Mouse (Mus musculus) stomach, adult 2 months (tissue): ENCODE results near the gene Smcp. TPM values are rescaled to one million over a fixed set of nuclear protein-coding genes. Genes with fewer than 3 reads are reported as not detected.

Source experiments
- polyA plus RNA-seq: library from polyadenylated mRNA; depleted of rRNA; stranded (reverse); fragments of >200 nt; gene quantifications from 2 replicates; pipeline ENCODE4 v1.2.3, GENCODE M21; 2012; rRNA removed

The Smcp gene
- polyA plus RNA-seq = not detected in 2 replicates

GRCm38 (mm10) chr3:92588858-92589257 is at the start of gene Smcp:
Gene Smcp (minus strand): TSS chr3:92588997.

GRCm38 (mm10) chr3:92621560-92621959 is 32.8 kb upstream of the Smcp start, which contains the start of gene Lce6a:
Gene Lce6a (minus strand): TSS chr3:92621660.

GRCm38 (mm10) chr3:92607392-92607791 is 18.6 kb upstream of the Smcp start, which contains the start of gene 2210017I01Rik:
Gene 2210017I01Rik (minus strand): TSS chr3:92607492.

GRCm38 (mm10) chr3:92573449-92574041 is 15.3 kb downstream of the Smcp start, which contains the start of gene Ivl:
Gene Ivl (minus strand): TSS chr3:92573735.

GRCm38 (mm10) chr3:92534411-92534810 is 54.4 kb downstream of the Smcp start, which contains the start of gene 2310046K23Rik:
Gene 2310046K23Rik (minus strand): TSS chr3:92534511.

Other genes with a start within 250 kb of the Smcp start
- gene Sprr2d, start 249.9 kb downstream of the Smcp start, polyA plus RNA-seq = 9.8 and 18.7 TPM in 2 replicates
- gene Sprr2e, start 236.9 kb downstream of the Smcp start, polyA plus RNA-seq = 3.8 and 5.0 TPM in 2 replicates
- 2.9 and 7.7 TPM in 2 replicates for gene Sprr2f, start 223.8 kb downstream of the Smcp start, polyA plus RNA-seq
- gene Sprr2h, start 203.3 kb downstream of the Smcp start, polyA plus RNA-seq = 0.20 and 0.31 TPM in 2 replicates
- gene Sprr2i, start 181.0 kb downstream of the Smcp start, polyA plus RNA-seq = 37.4 and 59.0 TPM in 2 replicates
- 16.1 and 18.8 TPM in 2 replicates for gene Sprr2j-ps, start 170.9 kb downstream of the Smcp start, polyA plus RNA-seq
- gene Gm9774, start 159.6 kb downstream of the Smcp start, polyA plus RNA-seq = 4.8 and 10.8 TPM in 2 replicates
- 0.52 and 0.62 TPM in 2 replicates for gene Sprr2k, start 156.4 kb downstream of the Smcp start, polyA plus RNA-seq
- 22.3 and 23.6 TPM in 2 replicates for gene Sprr1b, start 150.2 kb downstream of the Smcp start, polyA plus RNA-seq
- 1,016 and 1,618 TPM in 2 replicates for gene Sprr3, start 130.3 kb downstream of the Smcp start, polyA plus RNA-seq
- 608 and 748 TPM in 2 replicates for gene Sprr1a, start 103.1 kb downstream of the Smcp start, polyA plus RNA-seq
- gene Sprr4, start 88.5 kb downstream of the Smcp start, polyA plus RNA-seq = not detected in 2 replicates
- gene 2310046K23Rik, start 54.5 kb downstream of the Smcp start, polyA plus RNA-seq = 0.13 and 0.28 TPM in 2 replicates
- 1.8 and 2.7 TPM in 2 replicates for gene Ivl, start 15.3 kb downstream of the Smcp start, polyA plus RNA-seq
- gene 2210017I01Rik, start 18.5 kb upstream of the Smcp start, polyA plus RNA-seq = 2.9 and 3.0 TPM in 2 replicates
- gene Lce6a, start 32.7 kb upstream of the Smcp start, polyA plus RNA-seq = 0.77 and 3.0 TPM in 2 replicates
- gene Lce1a1, start 59.3 kb upstream of the Smcp start, polyA plus RNA-seq = 113 and 390 TPM in 2 replicates
- 117 and 331 TPM in 2 replicates for gene Lce1b, start 67.9 kb upstream of the Smcp start, polyA plus RNA-seq
- 97.3 and 328 TPM in 2 replicates for gene Lce1a2, start 81.3 kb upstream of the Smcp start, polyA plus RNA-seq
- 108 and 297 TPM in 2 replicates for gene Lce1c, start 90.2 kb upstream of the Smcp start, polyA plus RNA-seq
- gene Lce1d, start 98.2 kb upstream of the Smcp start, polyA plus RNA-seq = 105 and 245 TPM in 2 replicates
- 50.9 and 159 TPM in 2 replicates for gene Lce1e, start 120.1 kb upstream of the Smcp start, polyA plus RNA-seq
- 83.4 and 310 TPM in 2 replicates for gene Lce1f, start 131.4 kb upstream of the Smcp start, polyA plus RNA-seq
- gene Gm38119, start 150.1 kb upstream of the Smcp start, polyA plus RNA-seq = 0.45 and 1.1 TPM in 2 replicates
- gene Lce1g, start 163.3 kb upstream of the Smcp start, polyA plus RNA-seq = 41.5 and 134 TPM in 2 replicates
- gene Lce1h, start 176.1 kb upstream of the Smcp start, polyA plus RNA-seq = 63.4 and 161 TPM in 2 replicates
- 70.5 and 204 TPM in 2 replicates for gene Lce1i, start 189.9 kb upstream of the Smcp start, polyA plus RNA-seq
- gene Lce1j, start 201.5 kb upstream of the Smcp start, polyA plus RNA-seq = 58.0 and 193 TPM in 2 replicates
- gene Lce1k, start 218.9 kb upstream of the Smcp start, polyA plus RNA-seq = 34.9 and 89.6 TPM in 2 replicates
- 21.1 and 65.4 TPM in 2 replicates for gene Kprp, start 238.2 kb upstream of the Smcp start, polyA plus RNA-seq